Mouse (Mus musculus) G1E (cell line): ENCODE results near the gene Cygb. TPM values are rescaled to one million over a fixed set of nuclear protein-coding genes. Genes with fewer than 3 reads are reported as not detected.

Experiments used
- ATAC-seq: 2 replicates; pipeline ENCODE4 v1.8.0; 2016; ENCODE audit warnings: mild to moderate bottlenecking; ENCODE audit not compliant: insufficient number of reproducible peaks, poor library complexity, low FRiP score, severe bottlenecking; ENCODE audit errors: extremely low read depth
- DNase-seq: peaks from one replicate; pipeline ENCODE4 v3.0.0; 2012; ENCODE audit warnings: low spot score
- H3K27me3 ChIP-seq: 2 replicates; pipeline ENCODE4 v1.6.1; 2012; ENCODE audit warnings: mild to moderate bottlenecking, low read length, inconsistent platforms; ENCODE audit not compliant: insufficient read depth
- H3K36me3 ChIP-seq: replicated peaks from 2 replicates; pipeline ENCODE3; 2012; ENCODE audit warnings: mild to moderate bottlenecking, inconsistent platforms
- H3K4me1 ChIP-seq: 2 replicates; pipeline ENCODE4 v1.6.1; 2012; ENCODE audit warnings: low read depth, low read length, inconsistent platforms, mixed read lengths; ENCODE audit not compliant: insufficient read depth
- H3K4me3 ChIP-seq: 2 replicates; pipeline ENCODE4 v1.5.1; 2012; ENCODE audit warnings: low read depth, mild to moderate bottlenecking, inconsistent platforms, low read length, moderate library complexity, mixed read lengths
- H3K9me3 ChIP-seq: replicated peaks from 2 replicates; pipeline ENCODE4 v1.6.1; 2012; ENCODE audit warnings: inconsistent platforms
- CTCF ChIP-seq: IDR thresholded peaks from 2 replicates; pipeline ENCODE4 v1.5.1; 2012; ENCODE audit warnings: low read depth, low read length, inconsistent platforms, mixed read lengths
- GATA1 ChIP-seq: IDR thresholded peaks from 2 replicates; pipeline ENCODE4 v1.6.1; 2012; ENCODE audit warnings: borderline replicate concordance, low read length, inconsistent platforms, mixed read lengths
- GATA2 ChIP-seq: IDR thresholded peaks from 2 replicates; pipeline ENCODE4 v1.6.1; 2012; ENCODE audit warnings: low read depth, low read length, inconsistent platforms, borderline replicate concordance
- POLR2AphosphoS5 ChIP-seq: IDR thresholded peaks from 2 replicates; pipeline ENCODE4 v1.6.1; 2012; ENCODE audit warnings: low read depth, low read length, inconsistent platforms; ENCODE audit not compliant: insufficient replicate concordance
- TAL1 ChIP-seq: conservative IDR thresholded peaks from 2 replicates; pipeline ENCODE4 v1.6.1; 2012; ENCODE audit warnings: low read depth, low read length, inconsistent platforms, mixed read lengths
- polyA plus RNA-seq: library from polyadenylated mRNA; stranded (reverse); fragments of >175 nt; gene quantifications from 2 replicates; pipeline ENCODE4 v1.2.3, GENCODE M21; 2012
- total RNA-seq, 2 experiments: library from RNA; stranded (forward) in 1 of 2; stranded (reverse) in 1 of 2; fragments of 200-1000 nt in 1 of 2; fragments of >200 nt in 1 of 2; fragmentation: Nextera tagmentation in 1 of 2; gene quantifications; 2 replicates each; pipeline ENCODE4 v1.2.3; 2014 to 2017

Cygb gene
- total RNA-seq (2014; fragmentation: Nextera tagmentation) (not detected in 2 replicates), total RNA-seq (2017) (not detected in 2 replicates), polyA plus RNA-seq (0.05 TPM in 1 of 2 replicates, not detected in the other)

DNA sequence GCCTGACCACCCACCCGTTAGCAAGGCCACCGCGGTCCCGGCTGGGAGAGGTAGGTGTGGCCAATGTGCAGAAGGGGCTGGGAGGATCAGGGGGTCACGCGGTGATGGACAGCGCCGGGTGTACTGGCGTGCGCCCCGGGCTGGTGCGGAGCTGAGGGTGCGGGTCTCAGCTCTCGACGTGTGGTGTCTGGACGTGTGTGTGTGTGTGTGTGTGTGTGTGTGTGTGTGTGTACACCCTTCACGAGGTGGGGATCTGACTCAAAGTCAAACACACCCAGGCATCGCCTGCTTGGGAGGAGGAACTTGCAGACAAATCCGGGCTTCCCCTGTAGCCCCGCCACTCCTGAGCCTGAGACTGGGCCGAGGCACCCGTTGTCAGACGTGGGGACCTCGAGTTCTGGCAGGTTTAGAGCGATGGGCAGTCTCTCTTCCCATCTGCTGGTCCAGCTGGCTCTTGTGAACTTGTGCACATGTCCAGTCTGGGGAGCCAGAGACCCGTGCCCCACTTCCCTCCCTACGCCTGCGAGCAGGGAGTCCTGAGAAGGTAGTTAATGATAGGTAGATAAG, at the start of gene Cygb:
TSS of gene Cygb (minus strand) at position 59 of the 567 bp plus-strand sequence.
- Histone ChIP-seq H3K4me1 (peaks cover 52% of the 10 kb centered on the region), H3K4me3 (peak within 1 kb of the TSS; percentile 23; the same call in 1 of the 2 replicates), H3K36me3 (no peaks in the 10 kb centered on the region), H3K9me3 (peaks cover 4% of the 10 kb centered on the region; the same call in 1 of the 2 replicates), H3K27me3 (peaks cover 48% of the 10 kb centered on the region)
- no peak for TF ChIP-seq POLR2AphosphoS5
- TF ChIP-seq GATA1, result no peak
- TF ChIP-seq GATA2, result no peak
- no peak for TF ChIP-seq TAL1
- TF ChIP-seq CTCF, result no peak
- DNase-seq, result no peak
- no peak for ATAC-seq

DNA sequence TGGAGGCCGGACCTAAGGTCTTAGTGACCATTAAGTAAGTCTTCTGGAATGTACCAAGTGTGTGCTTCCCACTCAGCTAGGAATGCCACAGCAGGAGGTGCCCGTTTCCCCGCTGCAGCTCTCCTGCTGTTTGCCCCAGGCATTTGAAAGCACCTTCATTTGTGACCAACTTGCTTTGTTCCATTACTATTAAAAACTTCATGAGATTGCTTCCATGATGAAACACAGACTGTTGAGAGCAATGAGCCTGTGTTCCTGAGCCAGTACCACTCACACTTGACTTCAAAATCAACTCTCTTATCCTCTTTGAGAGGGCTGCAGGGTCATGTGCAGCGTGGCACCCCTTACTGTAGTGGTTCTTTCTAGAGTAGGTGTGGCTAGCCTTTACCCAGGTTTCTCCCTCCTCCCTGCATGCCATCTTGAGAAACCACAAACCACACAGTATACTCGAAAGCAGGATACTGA, 47.3 kb upstream of the Cygb start:
- TF ChIP-seq TAL1, result no peak
- TF ChIP-seq GATA1, result no peak
- TF ChIP-seq CTCF, result no peak
- TF ChIP-seq GATA2, result no peak
- TF ChIP-seq POLR2AphosphoS5, result no peak
- Histone ChIP-seq H3K4me1 (peaks cover 5% of the 10 kb centered on the region), H3K27me3 (peaks cover 22% of the 10 kb centered on the region), H3K36me3 (no peaks in the 10 kb centered on the region), H3K9me3 (no peaks in the 10 kb centered on the region), H3K4me3 (no peak overlapping the region)
- ATAC-seq, result no peak
- no peak for DNase-seq

DNA sequence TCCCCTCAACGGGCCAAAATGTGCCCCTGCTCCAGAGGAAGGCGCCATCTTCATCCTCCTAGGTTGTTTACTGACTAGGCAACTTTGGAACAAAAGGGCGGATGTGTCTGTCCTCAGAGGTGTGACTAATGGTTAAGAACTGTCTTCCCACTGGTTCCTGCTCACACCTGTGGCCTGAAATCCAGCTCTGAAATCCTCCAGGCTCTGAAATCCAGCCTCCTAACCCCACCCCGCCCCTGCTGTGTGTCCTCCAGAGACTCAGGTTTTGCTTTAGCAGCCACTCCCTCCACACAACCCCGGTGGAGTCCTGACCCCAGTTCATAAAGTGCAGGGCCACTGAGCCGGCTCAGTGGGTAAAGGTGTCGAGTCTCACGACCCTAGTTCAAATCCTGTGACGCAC, 43.4 kb upstream of the Cygb start:
- TF ChIP-seq TAL1 (no peak), CTCF (no peak), POLR2AphosphoS5 (no peak), GATA1 (no peak), GATA2 (no peak)

DNA sequence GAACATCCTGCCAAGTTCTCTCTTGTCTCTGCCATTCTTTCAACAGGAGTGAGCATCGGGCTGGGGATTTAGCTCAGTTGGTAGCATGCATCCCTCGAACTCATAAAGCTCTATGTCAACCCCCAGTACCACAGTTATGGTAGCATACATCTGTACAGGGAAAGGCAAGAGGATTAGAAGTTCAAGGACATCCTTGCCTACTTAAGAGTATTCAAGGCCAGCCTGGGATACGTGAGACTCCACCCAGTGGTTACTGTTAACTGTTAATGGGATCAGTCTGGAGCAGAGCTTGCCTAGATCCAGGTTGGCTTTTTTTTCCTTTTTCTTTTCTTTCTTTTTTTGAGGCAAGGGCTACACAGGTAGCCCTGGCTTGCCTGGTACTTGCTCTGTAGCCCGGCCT, 42.3 kb upstream of the Cygb start:
- peaks cover 7% of the 10 kb centered on the region for H3K9me3 ChIP-seq
- ATAC-seq, result no peak
- peaks cover 26% of the 10 kb centered on the region for H3K27me3 ChIP-seq

More for the DNA sequence above, 43.4 kb upstream of the Cygb start:
- no peak for ATAC-seq
- Histone ChIP-seq H3K36me3 (peaks cover 7% of the 10 kb centered on the region), H3K9me3 (peaks cover 7% of the 10 kb centered on the region), H3K27me3 (peaks cover 26% of the 10 kb centered on the region), H3K4me1 (peaks cover 5% of the 10 kb centered on the region), H3K4me3 (no peak overlapping the region)
- DNase-seq, result no peak

DNA sequence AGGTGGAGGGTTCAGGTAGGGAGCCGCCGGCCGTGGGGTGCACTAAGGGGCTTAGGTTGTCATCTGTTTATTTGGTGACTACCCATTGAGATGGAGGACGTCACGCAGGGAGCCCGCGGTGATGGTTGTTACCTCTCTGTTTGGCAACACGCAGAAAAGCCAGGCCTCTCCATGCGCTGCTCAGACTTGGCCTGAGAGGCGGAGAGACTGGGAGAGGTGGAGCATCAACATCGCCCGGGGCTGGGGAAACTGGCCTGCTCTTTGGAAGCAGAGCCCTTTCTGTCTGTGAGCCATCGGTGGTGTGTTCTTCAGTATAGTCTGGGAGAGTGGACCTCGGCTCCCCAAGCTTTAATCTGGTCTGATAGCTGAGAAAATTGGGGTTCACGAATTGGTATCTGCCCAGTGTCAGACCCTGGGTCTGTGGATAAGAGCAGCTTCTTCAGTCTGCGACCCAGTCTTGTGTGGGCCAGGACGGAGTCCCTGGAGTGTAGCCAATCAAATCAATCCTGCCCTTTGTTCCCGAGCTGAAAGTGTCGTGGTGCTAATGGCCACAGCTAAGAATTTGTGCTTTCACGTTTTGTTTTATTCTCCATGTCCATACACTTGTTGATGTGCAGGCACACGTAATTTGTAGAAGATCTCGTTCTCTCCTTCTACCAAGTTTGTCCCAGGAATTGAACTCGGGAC, 41.2 kb upstream of the Cygb start:
- no peaks in the 10 kb centered on the region for H3K4me1 ChIP-seq
- H3K27me3 ChIP-seq, result peaks cover 26% of the 10 kb centered on the region
- peaks cover 17% of the 10 kb centered on the region for H3K36me3 ChIP-seq
- DNase-seq (no peak), ATAC-seq (no peak)
- H3K4me3 ChIP-seq, result no peak overlapping the region
- peaks cover 7% of the 10 kb centered on the region for H3K9me3 ChIP-seq
- no peak for TF ChIP-seq POLR2AphosphoS5
- no peak for TF ChIP-seq CTCF
- TF ChIP-seq GATA2, result no peak
- no peak for TF ChIP-seq GATA1

More for the DNA sequence above, 42.3 kb upstream of the Cygb start:
- no peak for DNase-seq
- peaks cover 2% of the 10 kb centered on the region; the same call in 1 of the 2 replicates for H3K4me1 ChIP-seq
- H3K4me3 ChIP-seq, result no peak overlapping the region
- peaks cover 8% of the 10 kb centered on the region for H3K36me3 ChIP-seq
- no peak for TF ChIP-seq GATA2

DNA sequence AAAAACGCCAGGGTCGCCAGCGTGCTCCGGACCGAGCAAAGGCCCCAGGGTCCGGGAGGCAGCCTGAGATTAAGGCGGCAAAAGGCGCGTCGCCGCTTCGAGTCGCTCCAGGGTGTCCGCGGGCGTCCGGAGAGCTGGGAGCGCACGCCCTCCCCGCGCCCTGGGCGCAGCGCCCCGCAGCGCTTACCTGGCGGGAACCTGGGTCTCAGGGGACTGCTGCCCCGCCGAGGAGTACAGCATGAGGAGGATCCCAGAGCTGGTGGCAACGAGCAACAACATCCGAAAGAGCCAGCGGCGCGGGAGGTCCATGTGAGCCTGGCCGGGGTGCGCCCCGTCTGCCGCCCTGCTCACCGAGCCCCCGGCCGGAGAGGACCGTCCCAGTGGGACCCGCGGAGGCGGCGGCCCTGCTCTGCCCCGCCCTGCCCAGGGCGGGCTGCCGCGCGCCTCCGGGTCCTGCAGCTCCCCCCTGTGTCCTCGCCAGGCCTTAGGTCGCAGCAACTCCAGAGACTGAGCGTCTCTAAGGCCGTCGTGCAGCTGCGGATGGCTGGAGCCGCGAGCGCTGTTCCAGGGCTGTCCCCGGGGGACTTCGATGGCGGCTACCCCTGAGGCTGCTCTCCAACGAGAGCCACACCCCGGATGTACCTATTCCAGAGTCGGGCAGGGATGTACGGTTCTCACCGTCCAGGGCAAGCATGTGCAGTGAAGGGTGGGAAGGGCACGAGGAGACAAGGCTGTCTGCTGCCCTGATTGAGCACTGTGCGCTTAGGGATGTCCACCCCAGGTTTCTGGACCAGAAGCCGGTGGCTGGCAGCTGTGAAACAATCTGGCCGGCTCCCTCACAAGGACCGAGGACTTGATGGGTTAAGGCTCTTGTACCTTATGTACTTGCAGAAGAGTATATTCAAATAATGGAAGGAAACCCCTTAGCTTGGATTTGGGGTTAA, 40.4 kb upstream of the Cygb start:
- no peak for TF ChIP-seq GATA1
- no peak for TF ChIP-seq POLR2AphosphoS5
- TF ChIP-seq GATA2, result no peak
- TF ChIP-seq CTCF, result no peak
- TF ChIP-seq TAL1, result no peak
- no peak for ATAC-seq
- H3K9me3 ChIP-seq, result peaks cover 7% of the 10 kb centered on the region
- DNase-seq, result no peak
- no peaks in the 10 kb centered on the region for H3K4me1 ChIP-seq
- peaks cover 26% of the 10 kb centered on the region for H3K27me3 ChIP-seq
- no peak overlapping the region for H3K4me3 ChIP-seq
- peaks cover 17% of the 10 kb centered on the region for H3K36me3 ChIP-seq
